Mouse (Mus musculus): ENCODE results near the gene Cib1.

DNA sequence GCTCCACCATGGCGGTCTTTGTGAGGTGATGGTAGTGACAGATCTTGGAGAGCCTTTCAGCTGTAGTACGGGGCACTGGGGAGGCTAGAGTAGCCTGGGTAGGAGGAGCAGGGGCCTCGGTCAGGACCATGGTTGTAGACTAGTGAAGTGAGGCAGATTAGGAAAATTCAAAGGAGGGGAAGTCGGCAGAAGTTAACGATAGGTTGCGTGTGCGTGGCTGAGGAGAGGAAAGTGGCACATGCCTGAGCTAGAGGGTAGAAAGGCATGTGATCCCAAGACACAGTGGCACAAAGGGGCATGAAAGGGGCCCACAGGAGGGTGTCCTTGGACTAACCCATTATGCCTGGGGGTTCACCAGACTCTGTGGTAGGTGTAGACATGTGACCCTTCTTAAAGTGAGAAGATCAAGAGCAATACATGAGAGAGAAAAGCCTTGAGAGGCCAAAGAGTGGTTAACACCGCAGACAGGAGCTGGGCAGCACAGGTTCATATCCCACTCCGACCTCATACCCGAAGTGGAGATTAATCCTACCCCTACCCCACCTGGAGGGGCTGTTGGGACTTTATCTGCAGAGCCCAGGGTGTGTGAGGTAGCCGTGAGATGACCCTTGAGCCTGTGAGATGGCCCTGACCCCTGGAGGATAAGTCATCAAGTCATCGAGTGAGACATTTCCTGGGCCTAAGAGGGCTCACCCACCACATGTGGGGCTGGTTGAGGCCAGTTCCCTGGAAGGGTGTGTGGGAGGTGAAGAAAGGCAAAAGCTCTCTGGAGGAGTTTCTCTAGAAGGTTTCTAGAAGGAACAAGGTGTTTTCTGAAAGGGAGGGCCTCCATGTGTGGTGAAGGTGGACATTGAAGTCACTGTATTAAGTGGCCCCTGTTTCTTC, 26.7 kb downstream of the Cib1 start:
- TF ChIP-seq POLR2A (IDR thresholded peaks at IDR 0.05; ENCODE audit: extremely low read depth, insufficient read depth, low read length) (no peak), CTCF (IDR thresholded peaks at IDR 0.05; ENCODE audit: low read depth, low read length) (no peak)

Data from liver, adult 2 months (tissue).